Mouse (Mus musculus): ENCODE measurements at regions not wholly inside any gene's neighbourhood (a gene's known extent, or its start where the extent isn't known, plus 50 kb on each side); places are given as distances from the start of the nearest gene placed in this dataset.

GRCm38 (mm10) chr3:52929827-52930605, 87.0 kb downstream of the Cog6 start:
- no peak for DNase-seq (ENCODE audit: low read depth, low spot score)

DNA sequence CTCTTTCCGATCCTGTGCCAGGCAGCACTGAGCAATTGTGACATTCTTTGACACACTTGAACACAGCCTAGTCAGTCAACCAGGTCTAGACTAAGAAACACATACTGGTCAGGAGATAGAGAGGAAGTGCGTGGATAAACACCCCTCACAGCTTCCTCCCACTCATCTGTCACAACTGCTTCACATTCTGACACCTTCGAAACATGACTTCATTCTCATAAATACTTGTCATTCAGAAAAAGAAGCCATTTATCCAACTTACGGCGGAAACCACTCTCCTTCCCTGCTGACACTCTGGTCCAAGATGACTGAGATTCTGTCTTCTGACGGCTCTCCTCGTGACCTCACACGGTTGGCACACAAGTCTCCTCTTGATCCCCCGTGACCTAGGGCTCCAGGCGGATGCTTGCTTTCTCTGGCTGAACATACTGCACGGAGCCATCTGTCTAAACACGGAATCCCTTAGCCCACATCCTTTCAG, 89.6 kb downstream of the Cog6 start:
- DNase-seq (ENCODE audit: low read depth, low spot score) = no peak

- DNase-seq (ENCODE audit: low read depth, low spot score) = no peak
These were observed 90.5 kb downstream of the Cog6 start for GRCm38 (mm10) chr3:52926549-52926948.

- peak; percentile 59 for DNase-seq (ENCODE audit: low read depth, low spot score)
These were observed 91.8 kb downstream of the Cog6 start for GRCm38 (mm10) chr3:52925223-52925622.

GRCm38 (mm10) chr3:52924631-52925030, 92.4 kb downstream of the Cog6 start:
- DNase-seq (ENCODE audit: low read depth, low spot score) = no peak

GRCm38 (mm10) chr3:52923824-52924559, 93.0 kb downstream of the Cog6 start:
- no peak for DNase-seq (ENCODE audit: low read depth, low spot score)

DNA sequence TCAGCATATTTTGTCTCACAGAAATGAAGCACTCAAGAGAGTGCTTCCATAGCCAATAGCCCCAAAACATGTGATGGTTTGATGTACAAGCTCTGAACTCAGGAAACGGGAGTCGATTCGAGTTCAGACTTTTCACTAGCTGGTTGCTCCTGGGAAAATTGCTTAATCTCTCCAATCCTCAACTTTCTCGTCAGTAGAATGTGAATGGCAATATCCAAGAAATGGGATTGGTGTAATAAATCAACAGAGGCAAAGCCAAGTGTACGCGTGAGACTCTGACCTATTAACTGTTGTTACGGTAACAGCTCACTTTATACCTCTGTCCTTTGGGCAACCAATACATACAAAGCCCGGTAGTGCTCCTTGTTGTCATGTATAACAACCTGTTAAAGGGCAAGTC, 94.6 kb downstream of the Cog6 start:
- no peak for DNase-seq (ENCODE audit: low read depth, low spot score)

DNA sequence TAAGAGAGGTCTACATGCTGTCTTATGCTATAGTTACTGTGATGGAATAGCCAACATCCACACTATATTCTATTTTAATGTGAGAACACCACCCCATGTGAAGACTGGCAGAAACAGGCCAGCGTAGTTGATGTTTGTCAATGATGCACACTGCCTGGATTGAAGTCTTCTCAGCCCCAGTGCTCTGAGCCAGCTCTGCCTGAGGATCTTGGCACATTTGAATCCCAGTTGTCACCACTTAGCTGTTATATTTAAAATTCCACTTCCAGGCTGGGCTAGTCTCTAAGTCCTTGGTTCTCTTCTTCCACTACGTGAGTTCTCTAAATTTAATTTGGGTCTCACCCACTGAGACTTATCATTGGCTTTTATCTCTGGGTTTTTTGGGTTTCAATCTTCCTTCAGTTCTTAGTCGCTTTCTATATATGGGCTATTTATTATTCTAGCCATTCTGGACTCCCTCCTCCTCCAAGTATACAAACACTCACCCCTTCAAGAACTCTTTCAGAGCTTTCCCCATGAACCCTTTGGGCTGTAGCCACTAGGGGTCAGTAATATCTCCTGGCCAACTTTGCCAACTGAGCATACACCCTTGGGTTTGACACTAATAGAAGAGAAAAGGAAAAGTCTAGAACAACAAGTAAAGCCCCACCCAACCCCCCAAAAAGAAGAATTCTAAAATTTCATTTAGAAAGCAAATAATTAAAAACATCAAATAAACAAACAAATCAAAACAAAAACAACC, 110.0 kb downstream of the Cog6 start:
- peak; percentile 8 for DNase-seq (ENCODE audit: low read depth, low spot score)

GRCm38 (mm10) chr3:52904028-52904427, 113.0 kb downstream of the Cog6 start:
- no peak for DNase-seq (ENCODE audit: low read depth, low spot score)

GRCm38 (mm10) chr3:52897665-52898064, 119.4 kb downstream of the Cog6 start:
- DNase-seq (ENCODE audit: low read depth, low spot score) = no peak

- no peak for DNase-seq (ENCODE audit: low read depth, low spot score)
These were observed 120.6 kb downstream of the Cog6 start for GRCm38 (mm10) chr3:52896462-52896861.

DNA sequence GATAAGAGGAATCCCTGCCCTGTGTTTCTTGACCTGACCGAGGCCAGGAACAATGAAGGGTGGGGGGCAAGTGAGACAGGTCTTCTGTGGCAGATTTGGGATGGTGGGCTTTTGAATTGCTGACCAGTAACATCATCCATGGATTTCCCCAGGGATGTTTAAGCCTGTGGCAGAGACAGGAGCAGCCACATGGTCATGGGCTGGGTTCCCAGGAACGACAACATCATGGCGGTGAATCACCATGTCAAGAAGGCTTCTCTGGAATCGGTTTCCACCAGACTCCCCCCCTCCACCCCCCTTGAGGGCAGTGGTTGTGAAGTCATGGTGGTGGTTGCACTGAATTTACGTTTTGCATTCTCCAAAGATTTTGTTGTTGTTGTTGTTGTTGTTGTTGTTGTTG, 121.3 kb downstream of the Cog6 start:
- no peak for DNase-seq (ENCODE audit: low read depth, low spot score)

- no peak for DNase-seq (ENCODE audit: low read depth, low spot score)
These were observed 122.2 kb downstream of the Cog6 start for GRCm38 (mm10) chr3:52894812-52895211.

- DNase-seq (ENCODE audit: low read depth, low spot score) = no peak
These were observed 127.8 kb downstream of the Cog6 start for GRCm38 (mm10) chr3:52889156-52889715.

DNA sequence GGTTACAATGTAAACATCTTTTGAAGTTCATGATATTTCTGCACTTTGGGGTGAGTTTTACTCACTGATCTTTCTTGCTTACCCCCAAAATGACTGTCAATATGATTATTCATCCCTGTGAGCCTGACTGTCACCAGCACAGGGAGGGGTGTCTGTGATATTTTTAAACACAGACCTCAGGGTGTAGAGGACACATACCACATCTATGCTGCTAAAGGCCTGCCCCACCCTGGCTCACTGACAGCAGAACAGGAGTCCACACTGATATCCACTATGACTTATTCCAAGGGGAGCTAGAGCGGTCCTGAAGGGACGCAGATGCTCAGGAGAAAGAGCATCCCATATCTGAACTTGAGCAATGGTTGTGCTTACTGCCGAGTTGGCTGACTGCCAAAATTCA, 135.1 kb downstream of the Cog6 start:
- DNase-seq (ENCODE audit: low read depth, low spot score) = no peak

DNA sequence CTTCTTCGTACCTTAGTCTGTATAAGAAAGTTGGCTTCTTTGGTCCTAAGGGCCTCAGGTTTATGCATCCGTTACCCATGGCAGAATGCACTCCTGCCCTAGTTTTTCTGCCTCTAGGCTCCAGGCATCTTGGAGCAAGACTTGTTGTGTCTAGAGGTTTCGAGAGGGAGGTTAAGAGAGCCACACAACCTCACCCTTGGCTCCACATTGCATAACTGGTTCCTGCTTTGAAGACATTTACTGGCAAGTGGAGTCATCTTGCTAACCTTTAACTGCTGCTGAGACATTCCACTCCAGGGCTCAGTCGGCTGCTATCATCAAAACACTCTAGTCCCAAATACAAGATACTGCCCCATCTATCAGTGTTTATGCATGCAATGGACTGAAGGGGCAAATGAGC, 135.9 kb downstream of the Cog6 start:
- no peak for DNase-seq (ENCODE audit: low read depth, low spot score)

- no peak for DNase-seq (ENCODE audit: low read depth, low spot score)
These were observed 137.3 kb downstream of the Cog6 start for GRCm38 (mm10) chr3:52879700-52880099.

DNA sequence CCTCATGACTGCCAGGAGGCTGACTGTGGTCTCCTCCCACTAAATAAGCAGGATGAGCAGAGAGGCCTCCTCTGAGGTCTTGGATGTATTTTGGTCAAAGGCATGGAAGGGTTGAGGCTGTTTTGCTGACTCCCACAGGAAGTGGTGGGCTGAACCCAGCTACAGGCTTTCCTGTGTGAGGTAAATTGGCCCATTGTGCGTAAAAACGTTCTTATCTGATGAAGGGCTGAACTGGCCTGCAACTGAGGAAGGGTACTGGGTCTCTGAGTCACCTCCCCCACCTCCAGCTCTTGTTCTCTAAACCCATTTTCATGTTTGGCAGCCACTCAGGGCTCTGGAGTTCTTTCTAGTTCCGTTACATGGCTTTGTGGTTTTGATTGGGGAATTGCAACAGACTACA, 138.7 kb downstream of the Cog6 start:
- DNase-seq (ENCODE audit: low read depth, low spot score) = no peak

DNA sequence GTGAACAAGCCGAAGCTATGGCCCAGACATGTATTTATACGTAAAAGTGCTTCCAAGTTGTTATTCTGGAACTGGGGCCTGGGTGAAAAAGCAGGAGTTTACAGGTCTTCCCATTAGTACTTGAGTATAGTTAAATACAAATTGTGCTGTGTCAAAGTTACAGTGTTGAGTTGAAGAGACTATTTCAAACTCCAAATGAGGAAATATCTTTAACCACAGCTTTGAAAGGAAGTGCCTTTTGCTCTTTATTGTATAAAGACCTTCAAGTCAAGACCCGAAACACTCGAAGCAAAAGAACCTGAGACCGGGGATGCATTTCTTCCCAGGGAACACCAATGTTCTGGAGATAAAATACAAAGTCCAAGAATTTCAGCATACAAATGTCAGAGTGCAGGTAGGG, 144.8 kb downstream of the Cog6 start:
- DNase-seq (ENCODE audit: low read depth, low spot score) = no peak

DNA sequence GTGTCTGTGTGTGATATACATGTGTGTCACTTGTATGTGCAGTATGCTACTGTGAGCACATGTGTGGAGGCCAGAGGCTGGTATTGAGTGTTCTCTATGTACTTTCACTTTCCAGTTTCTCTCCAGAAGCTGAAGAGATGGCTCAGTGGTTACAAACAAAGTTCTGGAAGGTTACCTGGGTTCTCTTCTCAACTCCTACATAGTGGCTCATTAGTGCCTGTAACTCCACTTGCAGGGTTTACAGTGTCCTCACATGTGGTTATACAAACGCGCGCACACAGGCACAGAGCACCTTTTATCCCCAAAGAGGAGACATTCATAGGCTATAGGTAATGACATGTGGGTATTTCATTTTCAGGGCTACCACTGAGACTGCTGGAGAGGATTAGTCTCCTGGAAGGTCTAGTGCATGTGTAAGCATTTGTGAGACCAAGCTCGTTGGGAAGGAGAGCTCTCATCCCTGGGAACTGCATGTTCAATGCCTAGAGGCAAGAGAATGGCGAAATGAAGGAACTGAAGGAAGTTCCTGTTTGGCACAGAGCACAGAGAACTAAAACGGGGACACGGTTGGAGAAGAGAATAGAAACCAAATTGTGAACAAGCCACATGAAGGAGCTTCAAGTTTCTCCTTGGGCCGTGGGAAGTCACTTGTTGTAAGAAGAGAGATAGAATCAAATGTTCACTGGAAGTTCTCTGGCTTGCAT, 153.7 kb downstream of the Cog6 start:
- DNase-seq (ENCODE audit: low read depth, low spot score) = no peak

DNA sequence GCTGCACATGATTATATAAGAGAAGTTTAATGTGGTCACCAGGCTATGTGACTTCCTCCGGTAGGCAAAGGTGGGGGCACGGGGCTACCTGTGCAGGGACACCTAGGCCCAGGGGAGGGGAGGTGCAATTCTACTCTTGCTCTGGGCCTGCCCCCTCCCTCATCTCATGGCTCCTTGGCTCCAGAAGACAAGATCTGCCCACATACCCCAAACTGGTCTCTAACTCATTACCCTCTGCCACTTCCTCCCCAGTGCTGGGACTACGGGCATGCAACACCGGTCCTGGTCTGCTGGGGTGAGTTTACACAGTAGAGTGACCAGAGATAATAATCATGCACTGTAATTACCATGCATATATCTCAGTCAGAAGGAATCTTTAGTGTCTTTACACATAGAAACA, 155.0 kb downstream of the Cog6 start:
- no peak for DNase-seq (ENCODE audit: low read depth, low spot score)

Data from ES-CJ7 (cell line).